Mouse (Mus musculus) neural tube, embryonic 13.5 days (tissue): Measurements from ENCODE around the gene Shisa5. TPM values are rescaled to one million over a fixed set of nuclear protein-coding genes. Genes with fewer than 3 reads are reported as not detected.

ENCODE experiments used
- ATAC-seq: fragments of 200-750 bp; cut with Nextera tagmentation; 2 replicates; pipeline ENCODE4 v1.8.0; 2017; ENCODE audit warnings: low read depth, mild to moderate bottlenecking, moderate TSS enrichment, moderate library complexity
- H3K27ac ChIP-seq: fragments of 300-500 bp; sonication (generic); replicated peaks from 2 replicates; pipeline ENCODE4 v1.5.1; 2015; ENCODE audit warnings: moderate library complexity, mild to moderate bottlenecking, inconsistent platforms
- H3K27me3 ChIP-seq: fragments of 300-500 bp; sonication (generic); 2 replicates; pipeline ENCODE4 v1.6.1; 2015; ENCODE audit warnings: mild to moderate bottlenecking, inconsistent platforms
- H3K36me3 ChIP-seq: fragments of 300-500 bp; sonication (generic); 2 replicates; pipeline ENCODE4 v1.6.1; 2015; ENCODE audit warnings: mild to moderate bottlenecking, inconsistent platforms
- H3K4me1 ChIP-seq: fragments of 300-500 bp; sonication (generic); replicated peaks from 2 replicates; pipeline ENCODE4 v1.6.1; 2015; ENCODE audit warnings: inconsistent platforms
- H3K4me2 ChIP-seq: fragments of 300-500 bp; sonication (generic); 2 replicates; pipeline ENCODE4 v1.6.1; 2015; ENCODE audit warnings: inconsistent platforms, mild to moderate bottlenecking, moderate library complexity
- H3K4me3 ChIP-seq: fragments of 300-500 bp; sonication (generic); 2 replicates; pipeline ENCODE4 v1.5.1; 2015; ENCODE audit warnings: mild to moderate bottlenecking, inconsistent platforms
- H3K9ac ChIP-seq: fragments of 300-500 bp; sonication (generic); 2 replicates; pipeline ENCODE4 v1.6.1; 2015; ENCODE audit warnings: moderate library complexity, mild to moderate bottlenecking, inconsistent platforms
- H3K9me3 ChIP-seq: fragments of 300-500 bp; sonication (generic); 2 replicates; pipeline ENCODE4 v1.6.1; 2016; ENCODE audit warnings: inconsistent platforms
- WGBS: fragments of 180-500 bp; shearing (Covaris S2); methylation state at CpG from one replicate; pipeline ENCODE4 v1.1.7; 2015; 5-methylcytosine and 5-hydroxymethylcytosine counted together
- polyA plus RNA-seq: library from polyadenylated mRNA; unstranded; fragments of >200 nt; fragmentation: Nextera tagmentation; extraction: Ambion mirVana; gene quantifications from 2 replicates; pipeline ENCODE4 v1.2.1, GENCODE M21; 2015

Gene Shisa5
- polyA plus RNA-seq, 1 experiment from 2014 or later: 59.9 TPM

DNA sequence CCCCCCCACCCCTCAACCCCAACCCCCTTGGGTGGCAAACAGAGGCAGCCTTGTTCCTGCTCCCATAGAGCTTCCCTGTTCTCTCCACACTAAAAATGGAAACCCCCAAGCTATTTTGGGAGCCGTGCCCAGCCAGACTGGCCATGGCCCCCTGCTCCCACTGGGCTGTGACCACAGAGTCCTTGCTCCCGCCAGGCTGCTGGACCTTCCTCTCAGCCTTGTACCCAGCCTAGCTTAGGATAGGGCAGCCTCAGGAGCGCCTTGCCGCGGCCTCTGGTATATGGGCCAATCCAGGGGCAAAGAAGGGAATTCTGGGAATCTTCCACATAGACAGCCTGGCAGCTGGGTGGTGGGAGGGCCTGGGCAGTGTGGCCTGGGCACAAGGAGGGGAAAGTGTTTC is 59.5 kb downstream of the Shisa5 start:
- Histone ChIP-seq H3K4me1 (peaks cover 73% of the 10 kb centered on the region), H3K9me3 (no peaks in the 10 kb centered on the region), H3K27me3 (no peaks in the 10 kb centered on the region), H3K9ac (peak overlapping the region; percentile 95), H3K36me3 (peaks cover 34% of the 10 kb centered on the region), H3K4me2 (peak overlapping the region; percentile 97), H3K4me3 (peak overlapping the region; percentile 63), H3K27ac (peak overlapping the region; percentile 100)
- ATAC-seq: peak; percentile 9; the same call in 1 of the 2 replicates
- WGBS: 45% methylated on average over 5 of the region's 5 CpGs

DNA sequence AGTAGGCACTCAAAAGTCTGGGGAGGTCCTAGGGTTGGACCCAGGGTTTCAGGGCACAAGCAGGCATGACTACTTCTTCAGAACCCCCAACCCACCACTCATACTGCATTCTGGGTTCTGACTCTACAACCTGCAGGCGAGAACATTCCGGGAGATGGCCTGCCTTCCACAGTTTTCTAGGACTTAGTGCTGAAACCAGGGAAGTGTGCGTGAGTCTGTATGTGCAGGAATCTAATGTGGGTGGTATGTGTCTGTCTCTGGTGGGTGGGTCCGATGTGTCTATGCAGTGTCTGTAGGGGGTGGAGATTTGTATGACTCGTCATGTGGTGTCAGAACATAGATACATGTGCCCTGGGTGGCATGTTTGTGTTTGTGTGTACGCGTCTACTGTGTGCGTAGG is 60.0 kb downstream of the Shisa5 start:
- H3K9ac ChIP-seq: peak overlapping the region; percentile 95
- no peaks in the 10 kb centered on the region for H3K27me3 ChIP-seq
- ATAC-seq: no peak
- no peaks in the 10 kb centered on the region for H3K9me3 ChIP-seq
- peak overlapping the region; percentile 63 for H3K4me3 ChIP-seq
- 80% methylated on average over 8 of the region's 8 CpGs for WGBS
- peaks cover 39% of the 10 kb centered on the region for H3K36me3 ChIP-seq
- peak overlapping the region; percentile 100 for H3K27ac ChIP-seq
- H3K4me1 ChIP-seq: peaks cover 73% of the 10 kb centered on the region
- peak overlapping the region; percentile 97 for H3K4me2 ChIP-seq

DNA sequence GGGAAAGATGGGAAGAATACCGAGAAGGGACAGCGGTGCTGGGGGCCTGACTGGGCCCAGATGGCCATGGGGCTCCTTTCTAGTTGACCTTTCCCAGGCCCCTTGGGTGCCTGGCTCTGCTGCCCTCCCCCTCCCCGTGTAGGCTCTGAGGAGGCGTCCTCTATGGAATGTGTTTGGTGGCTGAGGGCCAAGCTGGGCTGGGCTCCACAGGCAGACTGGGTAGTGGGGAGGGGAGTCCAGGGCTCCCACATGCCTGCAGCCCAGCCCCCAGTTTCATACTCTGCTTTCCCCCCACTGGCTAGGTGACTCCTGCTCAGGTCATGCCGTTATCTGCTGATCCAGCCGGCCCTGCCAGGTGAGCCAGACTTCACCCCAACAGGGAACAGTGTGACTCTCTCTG is 60.6 kb downstream of the Shisa5 start:
- Histone ChIP-seq H3K27ac (peak overlapping the region; percentile 100), H3K4me2 (peak overlapping the region; percentile 97), H3K27me3 (no peaks in the 10 kb centered on the region), H3K9ac (peak overlapping the region; percentile 95), H3K9me3 (no peaks in the 10 kb centered on the region), H3K4me1 (peaks cover 73% of the 10 kb centered on the region), H3K4me3 (peak overlapping the region; percentile 63), H3K36me3 (peaks cover 45% of the 10 kb centered on the region)
- 44% methylated on average over 5 of the region's 6 CpGs for WGBS
- ATAC-seq: no peak

DNA sequence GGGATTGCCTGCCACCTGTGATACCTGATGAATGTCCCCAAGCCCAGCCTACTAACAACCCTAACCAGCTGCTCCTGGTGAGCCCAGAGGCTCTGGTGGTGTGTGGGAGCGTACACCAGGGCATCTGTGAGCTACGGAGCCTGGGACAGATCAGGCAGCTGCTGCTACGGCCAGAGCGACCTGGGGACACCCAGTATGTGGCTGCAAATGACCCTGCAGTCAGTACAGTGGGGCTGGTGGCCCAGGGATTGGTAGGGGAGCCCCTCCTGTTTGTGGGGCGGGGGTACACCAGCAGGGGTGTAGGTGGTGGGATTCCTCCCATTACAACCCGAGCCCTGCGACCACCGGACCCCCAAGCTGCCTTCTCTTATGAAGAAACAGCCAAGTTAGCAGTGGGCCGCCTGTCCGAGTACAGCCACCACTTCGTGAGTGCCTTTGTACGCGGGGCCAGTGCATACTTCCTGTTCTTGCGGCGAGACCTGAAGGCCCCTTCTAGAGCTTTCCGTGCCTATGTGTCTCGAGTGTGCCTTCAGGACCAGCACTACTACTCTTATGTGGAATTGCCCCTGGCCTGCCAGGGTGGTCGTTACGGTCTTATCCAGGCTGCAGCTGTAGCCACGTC is 62.1 kb downstream of the Shisa5 start:
- ATAC-seq: no peak
- Histone ChIP-seq H3K27ac (no peak overlapping the region), H3K27me3 (no peaks in the 10 kb centered on the region), H3K9ac (0 out of 2 replicates have a peak overlapping the region, but pooled peaks have one; percentile 95), H3K36me3 (peaks cover 58% of the 10 kb centered on the region), H3K4me2 (no peak overlapping the region), H3K9me3 (no peaks in the 10 kb centered on the region), H3K4me3 (no peak overlapping the region), H3K4me1 (peaks cover 79% of the 10 kb centered on the region)
- 86% methylated on average over 20 of the region's 20 CpGs for WGBS

DNA sequence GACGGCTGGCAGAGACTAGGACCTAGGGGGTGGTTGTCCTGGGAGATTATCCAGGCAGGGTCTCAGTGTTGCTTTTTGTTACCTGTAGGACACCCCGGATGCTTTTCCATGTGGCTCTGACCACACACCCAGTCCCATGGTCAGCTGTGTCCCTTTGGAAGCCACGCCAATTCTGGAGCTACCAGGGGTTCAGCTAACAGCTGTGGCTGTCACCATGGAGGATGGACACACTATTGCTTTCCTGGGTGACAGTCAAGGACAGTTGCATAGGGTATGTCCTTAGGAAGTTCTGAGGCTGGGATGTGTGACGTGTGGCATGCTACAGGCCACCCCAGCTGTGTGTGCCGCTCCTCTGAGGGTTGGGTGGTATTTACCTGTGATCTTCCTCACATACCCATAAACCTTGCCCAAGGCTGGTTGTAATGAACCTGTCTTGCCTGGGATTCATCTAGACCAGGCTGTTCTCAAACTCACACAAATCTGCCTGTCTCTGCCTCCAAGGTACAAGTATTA is 63.6 kb downstream of the Shisa5 start:
- peaks cover 83% of the 10 kb centered on the region for H3K4me1 ChIP-seq
- no peaks in the 10 kb centered on the region for H3K27me3 ChIP-seq
- no peaks in the 10 kb centered on the region for H3K9me3 ChIP-seq
- no peak overlapping the region for H3K4me3 ChIP-seq
- WGBS: 94% methylated on average over 5 of the region's 5 CpGs
- ATAC-seq: no peak
- H3K9ac ChIP-seq: no peak overlapping the region
- peaks cover 74% of the 10 kb centered on the region for H3K36me3 ChIP-seq
- no peak overlapping the region for H3K27ac ChIP-seq
- H3K4me2 ChIP-seq: no peak overlapping the region

DNA sequence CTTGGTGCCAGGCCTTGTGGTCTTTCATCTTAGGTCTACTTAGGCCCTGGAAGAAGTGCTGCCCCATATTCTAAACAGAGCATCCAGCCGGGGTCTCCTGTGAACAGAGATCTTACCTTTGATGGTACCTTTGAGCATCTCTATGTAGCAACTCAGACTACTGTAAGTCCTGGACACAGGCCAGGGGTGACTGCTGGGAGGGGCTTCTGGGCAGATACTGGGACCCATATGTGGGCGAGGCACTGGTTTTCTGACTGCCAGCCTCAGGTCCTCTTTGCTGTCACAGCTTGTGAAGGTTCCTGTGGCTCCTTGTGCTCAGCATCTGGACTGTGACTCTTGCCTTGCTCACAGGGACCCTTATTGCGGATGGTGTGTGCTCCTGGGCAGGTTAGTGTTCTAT is 64.2 kb downstream of the Shisa5 start:
- no peak for ATAC-seq
- peaks cover 77% of the 10 kb centered on the region for H3K36me3 ChIP-seq
- H3K4me3 ChIP-seq: no peak overlapping the region
- H3K27me3 ChIP-seq: no peaks in the 10 kb centered on the region
- no peak overlapping the region for H3K4me2 ChIP-seq
- H3K9ac ChIP-seq: no peak overlapping the region
- H3K9me3 ChIP-seq: no peaks in the 10 kb centered on the region
- 92% methylated on average over 3 of the region's 3 CpGs for WGBS
- H3K4me1 ChIP-seq: peaks cover 81% of the 10 kb centered on the region
- no peak overlapping the region for H3K27ac ChIP-seq

DNA sequence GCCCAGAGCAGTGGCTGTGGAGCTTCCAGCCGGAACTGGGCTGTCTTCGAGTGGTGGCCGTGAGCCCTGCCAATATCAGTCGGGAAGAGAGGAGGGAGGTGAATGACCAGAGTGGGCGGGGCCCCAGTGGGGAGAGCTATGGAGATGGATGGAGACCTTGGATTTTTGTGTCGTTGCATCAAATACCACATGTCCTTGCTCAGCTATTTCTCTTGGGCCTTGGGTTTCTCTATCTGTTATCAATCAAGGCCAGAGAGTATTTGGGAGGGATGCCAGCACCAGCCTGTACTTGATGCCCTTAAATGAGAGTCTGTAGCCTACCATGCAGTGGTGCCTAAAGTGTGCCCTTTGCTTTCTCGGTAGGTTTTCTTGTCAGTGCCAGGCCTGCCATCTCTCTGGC is 64.9 kb downstream of the Shisa5 start:
- Histone ChIP-seq H3K4me2 (no peak overlapping the region), H3K9ac (no peak overlapping the region), H3K9me3 (no peaks in the 10 kb centered on the region), H3K4me3 (no peak overlapping the region), H3K27ac (no peak overlapping the region), H3K36me3 (peaks cover 84% of the 10 kb centered on the region), H3K4me1 (peaks cover 74% of the 10 kb centered on the region), H3K27me3 (no peaks in the 10 kb centered on the region)
- 79% methylated on average over 7 of the region's 7 CpGs for WGBS
- ATAC-seq: no peak

DNA sequence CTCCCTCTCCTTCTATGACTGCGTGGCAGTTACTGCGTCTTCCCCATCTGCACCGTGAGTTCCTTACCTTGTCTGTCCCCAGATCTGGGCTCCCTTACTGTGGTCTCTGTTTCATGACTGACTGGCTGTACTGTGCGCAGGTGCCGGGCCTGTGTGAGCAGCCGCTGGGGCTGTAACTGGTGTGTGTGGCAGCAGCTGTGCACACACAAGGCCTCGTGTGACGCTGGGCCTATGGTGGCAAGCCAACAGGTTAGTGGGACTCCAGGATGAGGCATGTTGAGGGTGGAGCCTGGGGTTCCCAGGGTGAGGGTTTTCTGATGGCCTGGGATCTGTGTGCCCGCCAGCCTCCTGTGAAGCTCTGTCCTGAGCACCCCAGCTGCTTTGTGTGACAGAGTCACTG is 65.7 kb downstream of the Shisa5 start:
- Histone ChIP-seq H3K4me2 (no peak overlapping the region), H3K4me3 (no peak overlapping the region), H3K36me3 (peaks cover 93% of the 10 kb centered on the region), H3K9me3 (no peaks in the 10 kb centered on the region), H3K9ac (no peak overlapping the region), H3K27ac (0 out of 2 replicates have a peak overlapping the region, but pooled peaks have one; percentile 33), H3K27me3 (no peaks in the 10 kb centered on the region), H3K4me1 (peaks cover 66% of the 10 kb centered on the region)
- WGBS: 82% methylated on average over 9 of the region's 9 CpGs
- no peak for ATAC-seq

DNA sequence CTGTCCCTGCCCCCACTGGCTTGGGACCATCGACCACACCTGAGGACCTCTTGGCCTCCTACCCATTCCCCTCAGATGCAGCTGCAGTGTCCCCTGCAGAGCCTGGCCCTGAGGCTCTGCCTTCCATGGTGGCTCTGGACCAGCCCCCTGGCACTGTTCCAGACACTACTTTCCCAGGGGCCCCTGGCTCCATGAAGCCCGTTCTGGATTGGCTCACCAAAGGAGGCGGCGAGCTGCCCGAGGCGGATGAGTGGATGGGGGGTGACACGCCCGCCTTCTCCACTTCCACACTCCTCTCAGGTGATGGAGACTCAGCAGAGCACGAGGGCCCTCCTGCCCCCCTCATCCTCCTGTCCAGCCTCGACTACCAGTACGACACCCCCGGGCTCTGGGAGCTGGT is 66.6 kb downstream of the Shisa5 start:
- H3K4me3 ChIP-seq: no peak overlapping the region
- peaks cover 56% of the 10 kb centered on the region for H3K4me1 ChIP-seq
- H3K9me3 ChIP-seq: no peaks in the 10 kb centered on the region
- ATAC-seq: 0 out of 2 replicates have a peak, but pooled peaks have one; percentile 11
- peaks cover 93% of the 10 kb centered on the region for H3K36me3 ChIP-seq
- no peaks in the 10 kb centered on the region for H3K27me3 ChIP-seq
- H3K9ac ChIP-seq: no peak overlapping the region; the same call in 1 of the 2 replicates
- peak overlapping the region; percentile 33; the same call in 1 of the 2 replicates for H3K27ac ChIP-seq
- H3K4me2 ChIP-seq: no peak overlapping the region
- WGBS: 71% methylated on average over 12 of the region's 12 CpGs

DNA sequence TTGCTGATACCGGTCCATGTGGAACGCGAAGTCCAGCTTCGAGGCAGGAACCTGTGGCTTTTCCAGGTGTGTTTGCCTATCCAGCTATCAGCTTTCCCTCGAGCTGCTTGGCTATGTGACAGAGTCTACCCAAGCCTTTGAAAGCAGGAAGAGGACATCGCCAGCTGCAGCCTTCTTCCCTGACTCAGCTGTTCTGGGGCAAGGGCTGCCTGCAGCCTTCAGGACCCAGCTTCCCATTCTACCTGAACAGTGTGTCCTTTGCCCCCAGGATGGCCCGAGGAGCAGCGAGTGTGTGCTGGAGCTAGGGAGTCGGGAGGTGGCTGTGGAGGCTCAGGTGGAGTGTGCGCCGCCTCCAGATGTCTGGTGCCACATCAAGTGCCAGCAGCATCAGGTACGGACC is 67.3 kb downstream of the Shisa5 start:
- no peak overlapping the region for H3K4me2 ChIP-seq
- WGBS: 95% methylated on average over 12 of the region's 12 CpGs
- no peak overlapping the region for H3K9ac ChIP-seq
- no peak overlapping the region for H3K27ac ChIP-seq
- H3K4me3 ChIP-seq: no peak overlapping the region
- H3K27me3 ChIP-seq: no peaks in the 10 kb centered on the region
- ATAC-seq: no peak
- H3K9me3 ChIP-seq: no peaks in the 10 kb centered on the region
- H3K36me3 ChIP-seq: peaks cover 93% of the 10 kb centered on the region
- peaks cover 50% of the 10 kb centered on the region for H3K4me1 ChIP-seq

DNA sequence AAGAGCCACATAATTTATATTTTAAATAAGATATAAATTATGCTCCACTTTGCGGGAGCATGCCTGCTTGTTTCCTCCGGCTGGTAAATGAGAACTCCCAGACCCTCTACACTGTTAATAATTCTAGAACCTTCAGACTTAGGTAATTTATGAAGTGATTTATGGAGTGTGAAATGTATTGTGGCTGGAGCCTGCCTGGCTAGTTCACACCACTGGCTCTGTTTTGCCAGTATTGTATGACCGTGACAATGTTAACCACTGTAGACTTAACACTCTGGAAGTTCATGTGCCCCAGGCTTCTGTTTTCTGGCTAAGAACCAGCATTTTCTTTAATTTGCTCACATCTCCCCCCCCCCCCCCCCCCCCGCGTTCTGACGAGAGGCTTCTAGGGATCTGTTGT is 69.0 kb downstream of the Shisa5 start:
- 30% methylated on average over 3 of the region's 6 CpGs for WGBS
- Histone ChIP-seq H3K27me3 (no peaks in the 10 kb centered on the region), H3K36me3 (peaks cover 96% of the 10 kb centered on the region)

More for the DNA sequence above, 69.0 kb downstream of the Shisa5 start:
- no peak overlapping the region for H3K4me2 ChIP-seq
- no peak overlapping the region for H3K27ac ChIP-seq
- H3K9me3 ChIP-seq: no peaks in the 10 kb centered on the region
- 0 out of 2 replicates have a peak overlapping the region, but pooled peaks have one; percentile 39 for H3K9ac ChIP-seq
- H3K4me3 ChIP-seq: no peak overlapping the region
- H3K4me1 ChIP-seq: peaks cover 37% of the 10 kb centered on the region
- ATAC-seq: no peak
